Mouse (Mus musculus) bone marrow macrophage, adult 2 months (primary cell): ENCODE measurements around the gene Gga1.

Experiments used
- CTCF ChIP-seq: IDR thresholded peaks from 2 replicates; pipeline ENCODE4 v1.5.1; 2012; ENCODE audit warnings: low read depth, mild to moderate bottlenecking, low read length, moderate library complexity
- POLR2A ChIP-seq: IDR thresholded peaks from 2 replicates; pipeline ENCODE4 v1.6.1; 2012; ENCODE audit warnings: mild to moderate bottlenecking, low read depth, low read length, borderline replicate concordance

GRCm38 (mm10) chr15:78845867-78846266 lies 31.1 kb upstream of the Gga1 start:
- TF ChIP-seq CTCF, result no peak
- no peak for TF ChIP-seq POLR2A
